Mouse (Mus musculus) gonadal fat pad, adult 2 months (tissue): ENCODE results near the gene Dcbld1. TPM values are rescaled to one million over a fixed set of nuclear protein-coding genes. Genes with fewer than 3 reads are reported as not detected.
"Not testable (repeated sequence)": the region's sequence is repeated elsewhere in the genome, so short reads cannot be mapped to it uniquely, and the experiment has no call there.

Experiments
- DNase-seq: peaks from one replicate; pipeline ENCODE4 v3.0.0-alpha.2; 2012; ENCODE audit warnings: low read depth
- polyA plus RNA-seq: library from polyadenylated mRNA; depleted of rRNA; stranded (reverse); fragments of >200 nt; gene quantifications from 2 replicates; pipeline ENCODE4 v1.2.3, GENCODE M21; 2012; rRNA removed

Dcbld1 gene
- polyA plus RNA-seq, 1 experiment = 6.0 TPM

DNA sequence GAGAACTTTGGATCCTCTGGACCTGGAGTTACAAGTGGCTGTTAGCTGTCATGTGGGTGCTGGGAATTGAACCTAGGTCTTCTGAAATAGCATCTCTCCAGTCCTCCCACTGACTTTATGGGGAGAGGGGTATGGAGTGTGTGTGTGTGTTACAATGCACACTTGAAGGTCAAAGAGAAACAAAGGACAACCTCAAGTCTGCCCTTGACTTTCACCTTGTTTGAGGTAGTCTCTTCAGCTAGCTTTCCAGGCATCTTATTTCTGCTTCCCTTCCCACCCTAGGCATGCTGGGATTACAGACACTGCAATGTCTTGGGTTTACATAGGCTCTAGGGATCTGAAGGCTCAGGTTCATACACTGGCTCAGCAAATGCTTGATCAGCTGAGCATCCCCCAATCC is 68.9 kb downstream of the Dcbld1 start:
- no peak for DNase-seq

DNA sequence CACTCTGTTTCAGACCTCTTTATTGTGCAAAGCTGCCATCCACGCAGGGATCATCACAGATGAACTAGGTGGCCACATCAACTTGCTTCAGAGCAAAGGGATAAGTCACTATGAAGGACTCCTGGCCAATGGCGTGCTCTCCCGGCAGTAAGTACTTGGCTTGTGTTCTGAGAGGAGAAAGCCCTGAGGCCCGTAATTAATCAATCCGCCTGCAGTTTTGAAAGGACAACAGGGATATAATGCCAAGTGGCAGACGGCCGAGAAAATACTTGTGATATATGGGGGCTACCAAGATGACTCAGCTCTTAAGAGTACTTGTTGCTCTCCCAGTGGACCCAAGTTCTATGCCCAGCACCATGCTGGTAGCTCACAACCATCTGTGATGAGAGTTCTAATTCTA is 71.2 kb downstream of the Dcbld1 start:
- no peak for DNase-seq

DNA sequence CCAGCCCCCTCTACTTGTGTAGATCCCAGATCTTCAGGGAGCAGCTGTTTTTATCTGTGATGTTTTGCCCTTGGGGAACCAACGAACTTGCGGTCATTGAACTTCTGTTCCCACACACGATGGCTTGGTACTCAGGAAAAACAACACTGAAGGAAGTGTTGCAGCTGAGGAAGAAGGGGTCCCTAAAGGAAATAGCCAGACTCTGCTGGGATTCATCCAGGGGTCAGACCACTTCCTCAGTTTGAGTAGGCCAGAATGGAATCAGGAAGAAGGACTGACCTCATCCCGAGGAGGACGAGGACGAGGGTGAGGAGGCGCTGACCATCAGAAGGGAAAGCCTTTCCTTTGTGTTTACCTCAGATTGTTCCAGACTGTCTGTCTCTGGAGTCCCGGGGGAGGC is 75.8 kb downstream of the Dcbld1 start:
- DNase-seq = no peak

DNA sequence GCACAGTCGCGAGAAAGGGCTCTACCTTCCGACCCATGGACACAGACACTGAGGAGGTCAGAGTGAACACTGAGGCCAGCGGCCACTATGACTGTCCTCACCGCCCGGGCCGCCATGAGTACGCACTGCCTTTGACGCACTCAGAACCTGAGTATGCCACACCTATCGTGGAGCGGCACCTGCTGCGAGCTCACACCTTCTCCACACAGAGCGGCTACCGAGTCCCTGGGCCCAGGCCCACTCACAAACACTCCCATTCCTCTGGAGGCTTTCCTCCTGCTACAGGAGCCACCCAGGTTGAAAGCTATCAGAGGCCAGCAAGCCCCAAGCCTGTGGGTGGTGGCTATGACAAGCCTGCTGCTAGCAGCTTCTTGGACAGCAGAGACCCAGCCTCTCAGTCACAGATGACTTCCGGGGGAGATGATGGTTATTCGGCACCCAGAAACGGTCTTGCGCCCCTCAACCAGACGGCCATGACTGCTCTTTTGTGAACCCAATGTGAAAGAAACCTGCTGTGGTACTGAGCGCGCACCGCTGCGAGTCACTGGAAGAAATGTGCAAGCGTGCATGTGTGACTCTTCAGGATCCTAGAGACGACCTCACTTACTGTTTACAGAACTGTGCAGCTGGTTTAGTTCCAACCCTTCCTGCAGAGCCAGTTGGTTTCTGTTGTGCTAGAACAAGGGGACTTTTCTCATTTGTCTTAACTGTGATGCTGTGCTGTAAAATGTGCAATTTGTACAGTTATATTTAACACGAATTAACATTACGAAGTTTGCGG is 86.3 kb downstream of the Dcbld1 start:
- no peak for DNase-seq

DNA sequence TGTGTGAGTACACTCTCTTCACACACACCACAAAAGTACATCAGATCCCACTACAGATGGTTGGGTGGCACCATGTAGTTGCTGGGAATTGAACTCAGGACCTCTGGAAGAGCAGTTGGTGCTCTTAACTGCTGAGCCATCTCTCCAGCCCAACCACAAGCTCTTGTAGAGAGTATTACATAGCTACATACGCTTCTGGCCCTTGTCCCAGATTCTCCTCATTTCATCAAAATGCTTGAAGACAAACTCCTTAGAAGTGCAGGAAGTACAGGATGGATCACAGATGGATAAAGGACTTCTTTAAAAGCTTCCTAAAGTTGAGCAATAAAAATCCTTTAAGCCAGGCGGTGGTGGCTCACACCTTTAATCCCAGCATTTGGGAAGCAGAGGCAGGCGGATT is 88.5 kb downstream of the Dcbld1 start:
- peak; percentile 61 for DNase-seq

DNA sequence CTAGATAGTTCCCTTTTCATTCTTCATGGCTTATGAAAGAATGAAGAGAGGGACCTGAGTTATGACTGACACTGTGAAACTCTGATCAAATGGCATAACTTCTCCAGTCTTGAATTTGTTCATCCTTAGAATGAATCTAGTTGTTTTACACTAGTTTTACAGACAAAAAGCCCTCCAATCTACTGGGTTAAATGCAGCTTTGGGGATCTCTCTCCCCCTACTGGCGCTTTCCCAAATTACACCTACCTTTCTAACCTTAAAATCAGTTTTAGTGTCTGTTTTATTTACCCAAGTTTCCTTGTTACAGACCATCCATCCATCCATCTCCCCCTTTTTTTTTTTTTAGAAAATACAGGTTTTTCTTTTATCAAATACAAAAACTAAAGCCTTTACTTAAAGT is 97.6 kb downstream of the Dcbld1 start:
- no peak for DNase-seq

DNA sequence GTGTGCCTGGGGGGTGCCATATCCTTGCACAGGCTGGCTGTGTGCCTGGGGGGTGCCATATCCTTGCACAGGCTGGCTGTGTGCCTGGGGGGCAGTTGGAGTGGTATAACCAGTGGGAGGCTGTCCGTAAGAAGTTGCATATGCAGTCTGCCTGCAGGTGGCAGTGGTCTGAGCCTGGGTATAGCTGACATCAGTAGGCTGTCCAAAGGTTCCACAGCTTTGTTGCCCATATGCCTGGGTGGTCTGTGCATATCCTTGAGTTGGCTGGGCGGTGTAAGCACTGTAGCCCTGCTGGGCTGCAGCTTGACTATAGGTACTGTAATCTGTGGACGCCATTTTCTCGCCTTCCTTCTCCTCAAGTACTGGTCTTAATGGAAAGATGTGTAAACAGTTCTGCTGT is 109.9 kb downstream of the Dcbld1 start:
- not testable (repeated sequence) for DNase-seq

DNA sequence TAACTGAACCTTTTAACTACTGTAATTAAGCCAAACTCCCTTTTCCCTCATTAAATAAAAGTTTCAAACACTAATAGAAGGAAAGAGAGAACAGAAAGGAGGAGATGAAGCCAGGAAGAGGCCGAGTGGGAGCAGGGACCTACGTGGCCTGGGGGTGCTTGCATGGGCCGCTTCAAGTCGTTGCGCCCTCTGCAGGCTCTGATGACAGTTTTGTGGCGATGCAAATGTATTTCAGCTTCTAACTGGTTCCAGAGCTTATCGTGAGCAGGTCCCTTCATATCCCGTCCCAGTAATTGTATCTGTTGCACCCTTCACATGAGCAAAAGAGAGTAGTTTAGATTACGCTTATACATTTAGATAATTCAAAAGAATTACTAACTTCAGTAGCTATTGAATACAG is 119.8 kb downstream of the Dcbld1 start:
- DNase-seq = no peak

DNA sequence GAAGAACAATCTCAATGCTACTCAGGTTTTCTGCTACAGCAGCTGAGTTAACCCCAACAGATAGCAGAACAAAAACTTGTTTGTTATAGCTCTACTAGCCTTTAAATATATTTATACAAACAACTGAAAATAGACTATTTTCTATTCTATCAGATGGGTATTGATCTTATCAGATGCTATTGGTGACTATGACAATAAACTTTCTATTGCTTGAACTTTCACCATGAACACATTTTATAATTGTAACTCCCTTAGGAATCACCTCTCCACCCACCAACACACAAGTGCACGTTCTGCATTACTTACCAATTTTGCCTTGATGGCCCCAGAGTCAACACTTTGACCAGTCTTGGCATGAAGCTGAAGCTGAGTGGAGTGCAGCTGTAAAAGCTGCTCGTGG is 125.0 kb downstream of the Dcbld1 start, which contains the start of gene Gm26741:
Gene Gm26741, plus strand, starts transcription at position 301 of the 400 bp plus-strand sequence.
- DNase-seq = no peak

DNA sequence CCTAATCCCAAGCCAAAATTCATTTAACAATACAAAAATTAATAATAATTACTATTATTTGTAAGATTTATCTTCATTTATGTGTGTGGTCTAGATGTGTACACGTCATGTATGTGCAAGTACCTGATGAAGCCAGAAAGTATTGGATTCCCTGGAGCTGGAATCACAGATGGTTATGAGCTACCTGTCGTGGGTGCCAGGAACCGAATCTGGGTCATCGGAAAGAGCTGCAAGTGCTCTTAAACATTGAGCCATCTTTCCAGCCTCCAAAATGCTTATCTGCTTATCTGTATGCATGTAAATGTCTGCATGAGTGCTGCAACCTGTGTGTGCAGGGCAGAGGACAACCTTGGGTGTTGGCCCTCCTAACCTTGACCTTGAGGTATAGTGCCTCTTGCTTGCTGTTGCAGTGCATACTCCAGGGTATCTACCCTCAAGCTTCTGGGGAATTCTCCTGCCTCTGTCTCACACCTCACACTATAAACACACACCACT is 126.9 kb downstream of the Dcbld1 start:
- DNase-seq = no peak

DNA sequence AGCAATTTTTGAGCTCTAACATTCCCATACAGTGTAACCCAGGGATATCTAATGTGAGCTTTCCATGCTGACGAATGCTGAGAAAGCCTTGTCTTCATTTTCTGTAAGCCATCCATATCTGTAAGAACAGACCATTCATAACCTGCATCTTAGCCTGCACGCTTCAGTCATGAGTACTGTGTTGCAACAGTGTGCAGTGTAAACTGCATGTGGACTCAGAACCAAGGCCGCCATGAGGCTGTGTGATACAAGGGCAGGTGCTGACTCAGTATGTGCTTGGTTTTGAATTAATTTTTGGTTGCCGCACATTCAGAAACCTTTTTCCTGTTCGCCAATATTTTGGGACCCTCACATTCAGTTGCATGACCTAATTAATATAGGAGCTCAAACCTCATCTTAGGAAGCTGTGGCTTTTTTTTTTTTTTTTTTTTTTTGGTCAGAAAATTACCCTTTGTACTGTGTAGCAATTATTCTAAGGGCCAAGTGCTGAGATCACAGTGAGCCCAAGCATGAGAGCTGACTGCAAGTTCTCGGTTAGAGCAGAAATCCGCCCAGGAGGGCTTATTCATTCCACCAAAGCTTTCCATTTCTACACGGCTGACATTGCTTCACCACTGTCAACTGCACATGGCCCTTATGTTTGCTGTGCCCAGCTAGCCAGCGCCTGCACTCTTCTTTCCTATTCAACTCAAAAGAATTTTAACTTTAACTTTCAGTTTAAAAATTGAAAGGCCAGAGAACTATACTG is 127.6 kb downstream of the Dcbld1 start:
- no peak for DNase-seq

DNA sequence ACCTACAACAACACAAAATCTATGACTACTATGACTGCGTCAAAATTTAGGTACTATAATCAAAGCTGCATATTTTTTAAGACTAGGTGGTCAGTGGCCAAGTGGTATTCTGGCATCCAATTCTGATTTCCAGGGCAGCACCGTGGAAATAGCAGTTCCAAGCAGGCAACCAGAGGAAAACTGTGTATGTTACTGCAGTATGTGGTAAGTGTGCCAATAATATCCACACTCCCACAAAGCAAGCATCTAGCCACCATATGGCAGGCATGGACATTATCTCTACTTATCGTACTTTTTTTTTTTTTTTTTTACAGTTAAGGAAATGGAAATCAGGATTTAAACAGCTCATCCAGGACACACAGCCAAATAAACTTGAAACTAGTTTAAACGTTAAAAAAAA is 135.0 kb downstream of the Dcbld1 start:
- no peak for DNase-seq

Other genes with a start within 250 kb of the Dcbld1 start
- gene Vgll2, start 211.1 kb upstream of the Dcbld1 start, polyA plus RNA-seq = 0.09 TPM in 1 of 2 replicates, not detected in the other
- 17.4 and 25.3 TPM in 2 replicates for gene Ros1, start 38.4 kb upstream of the Dcbld1 start, polyA plus RNA-seq
- not detected in 2 replicates for gene Gm26741, start 125.1 kb downstream of the Dcbld1 start, polyA plus RNA-seq
- 11.9 and 21.1 TPM in 2 replicates for gene Gopc, start 148.5 kb downstream of the Dcbld1 start, polyA plus RNA-seq
- 0.62 and 1.2 TPM in 2 replicates for gene Nepn, start 155.4 kb downstream of the Dcbld1 start, polyA plus RNA-seq
- gene Nus1, start 183.9 kb downstream of the Dcbld1 start, polyA plus RNA-seq = 15.0 and 18.6 TPM in 2 replicates